Mouse (Mus musculus) thymus, postnatal 4 days (tissue): ENCODE results near the gene Stag2.

Experiments
- DNase-seq: peaks from one replicate; pipeline ENCODE4 v3.0.0; 2021

Stag2 gene

DNA sequence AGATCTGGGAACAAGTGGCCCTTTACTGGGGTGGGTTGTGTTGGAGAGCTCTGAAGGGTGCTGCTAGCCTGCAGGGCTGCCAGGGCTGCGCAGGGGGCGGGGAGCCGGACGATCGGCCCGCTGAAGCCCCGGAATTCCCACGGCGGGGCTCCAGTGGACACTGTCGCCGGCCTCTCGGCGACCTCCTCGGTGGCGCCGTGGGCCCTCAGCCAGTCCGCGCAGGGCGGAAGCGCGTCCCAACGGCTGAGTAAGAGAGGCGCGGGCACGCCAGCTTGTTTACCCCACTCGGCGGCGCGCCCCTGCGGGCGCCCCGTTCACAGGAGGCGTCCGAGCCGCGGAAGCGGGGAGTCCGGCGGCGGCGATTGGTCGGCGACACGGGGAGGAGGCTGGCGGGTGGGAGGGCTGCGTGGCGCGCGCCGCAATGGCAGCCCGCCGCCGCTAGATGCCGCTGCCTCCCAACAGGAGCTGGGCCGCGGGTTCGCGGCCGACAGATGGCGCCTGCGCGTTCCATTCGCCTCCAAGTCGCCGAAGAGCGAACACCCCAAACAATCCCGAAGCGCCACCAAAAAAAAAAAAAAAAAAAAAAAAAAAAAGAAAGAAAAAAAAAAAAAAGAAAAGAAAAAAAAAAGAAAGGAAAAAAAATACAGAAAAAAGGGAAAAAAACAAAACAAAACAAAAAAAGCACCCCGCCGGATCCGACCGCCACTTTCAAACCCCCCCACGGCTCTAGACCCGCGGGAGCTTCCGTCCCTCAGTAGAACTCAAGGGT is at the start of gene Stag2:
Gene Stag2, plus strand, starts transcription at position 530 of the 769 bp plus-strand sequence.
- DNase-seq = peak; percentile 92

DNA sequence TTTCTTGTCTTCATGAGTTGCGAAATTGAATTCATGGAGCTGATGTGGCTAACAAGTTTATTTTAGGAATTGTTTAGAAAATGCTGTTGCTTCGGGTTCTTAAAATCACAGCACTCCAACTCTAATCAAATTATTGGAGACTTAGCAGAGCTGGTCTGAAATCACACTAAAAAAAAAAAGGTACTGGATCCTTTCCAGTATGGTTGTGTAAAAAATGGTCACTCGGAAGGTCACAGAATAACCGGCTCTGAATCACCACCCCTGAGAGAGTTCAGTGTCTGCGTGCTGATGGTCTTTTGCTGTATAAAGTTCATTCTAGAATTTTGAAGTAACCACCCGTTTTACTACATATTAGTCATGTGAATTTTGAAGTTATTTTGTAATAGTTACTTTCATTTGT is 42.0 kb upstream of the Stag2 start:
- no peak for DNase-seq

DNA sequence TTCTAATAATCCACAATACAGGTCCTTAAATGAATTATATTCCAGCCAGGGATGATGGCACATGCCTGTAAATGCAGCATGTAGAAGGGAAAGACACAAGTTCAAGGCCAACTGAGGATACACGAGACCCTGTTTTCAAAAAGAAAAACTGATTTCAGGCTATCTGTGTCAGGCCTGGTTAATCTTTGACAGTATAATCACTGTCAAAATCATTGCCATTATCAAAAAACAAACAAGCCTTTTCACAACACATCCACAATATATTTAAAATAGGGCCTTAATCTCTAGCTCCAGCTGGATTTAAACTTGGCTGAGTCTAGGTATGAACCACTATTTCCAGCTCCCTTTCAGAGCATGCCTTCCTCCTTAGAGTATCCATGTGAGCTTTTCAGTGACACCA is 38.5 kb upstream of the Stag2 start:
- no peak for DNase-seq

DNA sequence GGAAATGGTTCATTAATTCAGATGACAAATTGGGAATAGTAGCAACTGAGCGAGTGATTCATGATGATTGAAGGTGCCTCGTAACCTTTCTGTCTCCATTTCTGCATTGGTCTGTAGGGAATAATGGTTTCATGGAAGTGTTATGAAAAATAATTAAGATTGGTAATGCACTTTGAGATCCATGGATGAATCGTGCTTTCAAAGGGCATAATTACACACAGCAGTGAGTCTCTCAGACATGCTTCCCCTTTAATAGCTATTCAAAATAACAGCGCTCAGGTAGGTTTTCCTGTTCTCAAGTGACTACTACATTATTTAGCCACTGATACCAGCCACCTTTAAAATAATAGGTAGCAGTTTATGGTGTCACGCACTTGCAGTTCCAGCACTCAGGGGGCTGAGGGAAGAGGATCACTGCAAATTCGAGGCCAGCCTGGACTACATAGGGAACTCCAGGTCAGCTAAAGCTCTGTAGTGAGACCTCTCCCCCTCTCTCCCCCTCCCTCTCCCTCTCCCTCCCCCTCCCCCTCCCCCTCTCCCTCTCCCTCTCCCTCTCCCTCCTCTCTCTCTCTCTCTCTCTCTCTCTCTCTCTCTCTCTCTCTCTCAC is 29.6 kb upstream of the Stag2 start:
- no peak for DNase-seq

DNA sequence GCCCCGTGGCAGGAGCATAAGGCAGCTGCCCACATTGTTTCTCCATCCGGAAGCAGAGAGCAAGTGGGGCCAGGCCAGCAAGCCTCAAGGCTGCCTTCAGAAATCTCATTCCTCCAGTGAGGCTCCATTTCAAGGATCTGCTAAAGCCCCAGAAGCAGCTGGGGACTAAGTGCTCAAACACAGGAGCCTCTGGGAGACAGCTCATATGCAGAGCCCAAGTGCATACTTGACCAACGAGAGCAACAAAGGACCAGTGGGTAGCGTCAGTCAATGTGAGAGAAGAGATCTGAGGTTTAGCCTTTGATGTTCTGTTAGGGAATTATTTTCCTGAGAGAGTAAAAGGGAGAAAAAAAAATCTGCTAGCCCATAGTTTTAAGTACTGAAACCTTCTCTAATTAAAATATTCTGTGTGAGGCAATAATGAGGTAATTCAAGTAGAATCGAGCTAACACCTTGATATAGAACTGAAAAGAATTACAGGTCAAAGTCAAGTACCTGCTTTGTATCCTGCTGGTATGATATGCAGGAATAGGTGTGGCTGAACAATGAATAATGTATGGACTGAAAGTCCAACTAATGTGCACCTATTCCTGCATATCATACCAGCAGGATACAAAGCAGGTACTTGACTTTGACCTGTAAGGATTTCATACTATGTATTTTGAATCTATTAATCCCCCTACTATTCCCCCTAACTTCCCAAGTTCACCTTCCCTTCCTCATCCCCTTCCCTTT is 24.0 kb upstream of the Stag2 start:
- no peak for DNase-seq

DNA sequence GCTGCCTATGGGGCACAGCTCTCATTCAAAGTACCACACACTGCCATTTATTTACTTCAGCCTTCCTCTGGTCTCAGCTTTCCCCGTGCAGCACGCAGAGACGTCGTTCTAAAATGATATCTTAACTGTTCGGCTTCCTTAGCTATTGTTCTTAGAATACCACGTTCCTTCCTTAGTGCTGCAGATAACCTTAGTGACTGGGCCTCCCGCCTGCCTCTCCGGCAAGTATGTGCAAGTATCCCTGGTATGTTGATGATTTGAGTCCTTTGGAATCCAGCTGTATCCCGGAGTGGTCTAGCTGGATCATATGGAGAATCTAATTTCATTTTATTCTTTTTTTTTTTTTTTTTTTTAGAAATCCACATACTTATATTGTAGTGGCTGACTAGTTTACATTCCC is 9.2 kb upstream of the Stag2 start:
- no peak for DNase-seq

DNA sequence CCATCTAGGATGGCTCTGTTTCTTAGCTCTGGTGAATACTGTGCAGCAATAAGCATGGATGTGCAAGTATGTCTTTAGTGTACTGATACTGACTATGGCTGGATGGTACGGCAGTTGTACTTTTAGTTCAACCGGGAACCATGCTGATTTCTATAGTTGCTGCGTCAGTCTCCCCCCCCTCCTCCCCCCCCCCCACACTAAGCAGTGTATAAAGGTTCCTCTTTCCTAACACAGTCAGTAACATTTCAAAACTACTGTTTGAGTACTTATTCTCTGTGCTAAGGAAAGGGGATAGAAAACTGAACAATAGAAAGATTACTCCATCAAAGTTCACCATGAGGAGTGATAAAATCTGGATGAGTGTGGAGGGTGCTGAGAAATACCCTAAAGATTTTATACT is 6.5 kb upstream of the Stag2 start:
- no peak for DNase-seq

DNA sequence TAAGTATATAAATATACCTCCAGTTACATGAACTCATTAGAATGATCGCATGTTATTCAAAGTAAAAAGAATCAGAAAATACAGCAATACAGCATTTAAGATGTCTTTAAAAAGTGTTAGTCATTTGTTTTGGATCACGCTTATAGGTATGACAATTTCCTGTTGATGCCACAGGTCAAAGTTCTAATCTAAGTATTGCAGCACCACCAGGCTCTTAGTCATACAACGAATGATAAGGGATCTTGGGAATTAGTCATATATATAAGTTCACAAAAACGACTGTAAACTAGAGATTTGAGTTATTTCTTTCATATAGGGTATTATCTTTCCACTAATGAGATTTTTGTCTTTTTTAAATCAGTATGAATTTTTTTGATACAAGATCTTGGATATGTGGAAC is 5.1 kb upstream of the Stag2 start:
- DNase-seq = no peak

DNA sequence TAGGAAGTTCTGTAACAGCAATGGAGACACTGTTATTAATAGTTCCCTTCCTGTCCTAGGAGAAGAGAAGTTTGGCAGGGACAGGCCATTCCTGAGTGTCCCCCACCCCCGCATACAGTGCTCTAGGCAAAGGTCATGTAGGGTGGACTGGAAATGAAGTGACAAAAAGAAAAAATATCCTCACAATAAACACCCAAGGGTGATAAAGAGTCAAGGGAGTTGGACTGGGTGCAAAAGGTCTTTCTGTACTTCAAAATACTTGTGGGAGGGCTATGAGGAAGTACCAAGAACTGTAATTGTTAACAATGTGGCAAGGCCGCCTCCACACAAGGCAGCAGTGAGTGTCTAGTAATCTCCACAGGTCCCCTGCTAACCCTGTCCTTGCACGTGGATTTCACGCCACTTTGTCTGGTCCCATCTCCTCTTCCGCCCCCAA is 1.1 kb upstream of the Stag2 start:
- DNase-seq = peak; percentile 37

DNA sequence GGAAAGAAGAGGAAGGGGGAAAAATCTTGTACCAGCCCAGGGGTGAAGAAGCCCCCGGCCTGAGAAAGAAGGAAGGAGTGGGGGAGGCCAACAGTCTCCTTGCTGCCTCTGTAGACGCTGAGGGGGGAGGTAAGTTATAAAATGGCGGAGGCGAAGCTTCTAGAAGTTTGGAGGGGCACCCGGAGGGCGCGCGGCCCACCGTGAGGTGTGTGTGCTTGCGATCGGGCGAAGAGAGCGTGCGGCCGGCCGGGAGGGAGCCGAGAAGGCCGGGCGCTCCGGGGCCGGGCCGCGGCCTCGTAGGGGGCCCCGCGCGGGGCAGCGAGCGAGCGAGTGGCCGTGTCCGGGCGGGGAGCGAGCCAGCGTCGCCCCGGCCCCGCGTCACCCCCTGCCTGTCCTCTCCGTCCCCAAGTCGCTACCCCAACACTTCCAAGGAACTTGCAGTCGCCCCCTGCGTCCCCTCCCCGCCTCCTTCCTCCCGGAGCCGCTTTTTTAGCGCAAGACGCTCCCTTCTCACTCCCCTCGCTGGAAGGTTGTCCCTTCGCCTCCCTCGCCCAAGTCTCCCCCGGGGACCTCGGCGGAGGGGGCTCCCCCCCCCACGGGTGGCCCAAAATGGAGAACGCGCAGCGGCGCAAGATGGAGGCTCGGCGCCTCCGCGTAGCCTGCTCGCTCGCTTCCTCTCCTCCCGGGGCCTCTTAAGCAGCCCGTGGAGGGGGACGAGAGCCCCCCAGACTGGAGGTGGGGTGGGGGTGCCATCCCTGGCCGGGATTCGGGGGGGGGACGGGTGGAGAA is 634 bp downstream of the Stag2 start:
- DNase-seq = peak; percentile 78

DNA sequence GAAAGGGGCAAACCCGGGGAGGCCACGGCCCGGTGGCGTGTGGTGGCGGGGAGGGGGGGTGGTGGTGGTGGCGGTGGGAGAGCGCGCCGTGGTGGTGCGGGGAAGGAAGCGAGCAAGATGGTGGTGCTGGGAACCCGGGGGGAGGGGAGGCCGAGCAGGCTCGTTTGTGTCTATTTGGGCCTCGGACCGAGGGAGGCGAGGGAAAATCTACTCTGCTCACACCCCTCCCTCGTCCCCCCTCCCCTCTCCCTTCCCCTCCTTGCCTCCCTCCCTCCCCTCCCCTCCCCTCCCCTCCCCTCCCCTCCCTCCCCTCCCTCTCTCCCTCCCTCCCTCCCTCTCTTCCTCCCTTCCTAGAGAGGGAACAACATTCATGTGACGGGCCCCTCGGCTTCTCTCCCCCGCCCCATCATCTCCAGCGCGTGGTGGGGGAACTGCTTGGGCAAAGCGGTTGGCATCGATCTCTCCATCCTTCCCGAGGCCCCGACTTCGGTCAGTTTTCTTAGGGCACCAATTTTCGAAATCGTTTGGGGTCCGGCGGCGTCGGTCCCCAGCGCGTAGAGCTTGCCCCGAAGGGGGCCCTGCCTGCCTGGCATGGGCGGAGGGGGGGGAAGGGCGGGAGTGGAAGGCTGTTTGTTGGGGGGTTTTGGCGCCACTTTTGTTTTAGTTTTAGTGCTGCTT is 1.4 kb downstream of the Stag2 start:
- peak; percentile 79 for DNase-seq

DNA sequence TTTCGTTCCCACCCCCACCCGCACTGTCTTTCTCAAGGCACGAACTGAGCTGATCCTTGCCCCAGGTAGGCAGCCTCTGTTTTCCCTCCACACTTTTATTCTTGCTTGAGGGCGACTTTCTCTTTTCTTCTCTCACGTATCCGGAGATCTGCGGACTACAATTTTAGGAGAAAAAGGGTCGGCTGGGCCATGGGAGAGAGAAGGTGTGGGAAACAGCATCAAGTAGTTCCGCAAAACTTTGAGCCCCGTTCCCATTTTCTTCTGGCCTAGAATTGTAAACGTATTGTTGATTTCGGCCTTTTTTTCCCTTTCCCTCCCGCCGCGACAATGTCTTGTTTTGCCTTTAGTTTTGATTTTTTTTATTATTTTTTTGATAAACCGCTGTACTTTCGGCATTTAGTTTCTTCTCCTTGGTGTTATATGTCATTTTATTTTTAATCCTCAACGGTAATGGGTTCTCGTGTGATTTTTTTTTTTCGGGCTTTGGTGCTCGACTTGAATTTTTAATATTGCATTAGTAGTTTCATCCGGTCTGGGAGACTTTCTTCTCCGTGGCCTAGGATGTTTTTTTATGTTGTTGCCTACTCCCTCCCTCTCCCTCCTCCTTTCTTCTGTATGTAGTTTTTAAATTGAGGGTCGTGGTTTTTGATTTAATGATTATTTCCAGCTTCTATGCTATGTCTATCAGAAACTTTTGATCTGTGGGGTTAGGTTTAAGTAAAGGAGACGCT is 2.1 kb downstream of the Stag2 start:
- DNase-seq = no peak

DNA sequence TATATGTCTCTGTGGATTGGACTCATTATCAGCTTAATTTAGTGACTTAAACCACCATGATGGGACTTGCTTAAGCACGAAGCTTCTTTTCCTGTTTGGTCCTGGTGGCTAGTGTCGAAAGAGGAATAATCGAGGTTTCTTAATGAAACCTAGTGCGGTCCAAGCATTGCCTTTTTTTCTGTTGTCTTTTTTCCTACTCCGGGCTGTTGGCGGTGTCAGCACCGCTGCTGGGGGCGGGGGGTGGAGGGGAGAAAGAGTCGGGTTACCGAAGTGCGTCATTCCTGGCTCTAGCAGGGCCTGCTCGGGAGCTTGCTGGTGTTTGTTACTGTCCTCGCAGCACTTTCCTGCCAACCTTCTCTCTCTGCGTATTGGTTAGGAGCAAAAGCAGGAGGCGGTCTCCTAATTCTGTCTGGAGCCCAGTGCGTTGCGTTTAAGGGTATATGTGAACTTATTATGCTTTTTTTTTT is 2.8 kb downstream of the Stag2 start:
- peak; percentile 67 for DNase-seq

DNA sequence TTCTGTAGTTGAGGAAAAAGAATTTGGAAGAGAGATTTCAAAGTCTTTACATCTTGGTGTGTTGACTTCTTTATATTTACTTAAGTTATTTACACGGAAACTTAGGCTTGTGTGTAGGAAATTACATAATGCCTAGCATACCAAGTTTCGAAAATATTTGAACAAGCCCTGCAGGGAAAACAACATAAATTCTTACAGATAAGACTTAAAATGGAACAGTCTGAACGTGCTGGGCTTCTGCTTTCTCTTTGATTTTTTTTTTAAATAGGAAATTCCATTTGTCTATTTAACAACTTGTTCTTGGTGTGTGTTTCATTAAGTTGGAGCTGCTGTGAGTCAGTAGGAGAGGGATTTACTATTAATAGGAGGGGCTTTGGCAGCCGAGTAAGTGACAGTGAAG is 3.9 kb downstream of the Stag2 start:
- no peak for DNase-seq

DNA sequence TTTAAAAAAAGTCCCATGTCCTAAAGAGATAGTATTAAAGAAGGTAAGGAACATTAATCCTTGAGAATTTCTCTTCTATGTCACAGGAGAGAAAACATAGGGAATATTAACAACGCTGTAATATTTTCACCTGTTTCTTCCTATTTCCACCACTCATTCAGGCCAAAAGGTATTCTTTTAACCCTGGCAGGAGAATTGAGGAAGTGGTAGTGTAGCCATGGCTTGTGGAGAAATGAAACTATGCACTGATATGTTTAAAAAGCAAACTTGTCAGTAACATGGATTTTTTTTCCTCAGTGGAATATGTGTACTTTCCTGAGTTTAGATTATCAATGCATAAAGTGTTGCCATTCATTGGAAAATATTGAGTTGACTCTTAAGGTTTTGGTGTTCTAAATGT is 16.3 kb downstream of the Stag2 start:
- no peak for DNase-seq

DNA sequence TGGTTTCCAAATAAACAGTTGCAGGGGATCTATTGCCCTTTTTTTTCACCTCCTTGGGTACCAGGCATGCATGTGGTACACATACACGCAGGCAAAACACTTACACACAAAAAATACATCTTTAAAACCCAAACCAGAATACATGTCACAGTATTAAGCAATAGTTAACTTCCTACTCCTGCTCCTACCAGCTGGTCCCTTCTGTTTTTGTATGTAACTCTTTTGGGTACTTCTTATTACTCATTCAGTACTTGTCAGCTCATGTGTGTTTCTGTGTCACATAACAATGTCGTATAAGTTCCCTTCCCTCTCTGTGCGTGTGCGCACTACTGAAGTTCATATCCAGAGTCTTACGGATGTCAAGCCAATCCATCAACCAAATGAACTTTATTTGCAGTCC is 21.7 kb downstream of the Stag2 start:
- no peak for DNase-seq

DNA sequence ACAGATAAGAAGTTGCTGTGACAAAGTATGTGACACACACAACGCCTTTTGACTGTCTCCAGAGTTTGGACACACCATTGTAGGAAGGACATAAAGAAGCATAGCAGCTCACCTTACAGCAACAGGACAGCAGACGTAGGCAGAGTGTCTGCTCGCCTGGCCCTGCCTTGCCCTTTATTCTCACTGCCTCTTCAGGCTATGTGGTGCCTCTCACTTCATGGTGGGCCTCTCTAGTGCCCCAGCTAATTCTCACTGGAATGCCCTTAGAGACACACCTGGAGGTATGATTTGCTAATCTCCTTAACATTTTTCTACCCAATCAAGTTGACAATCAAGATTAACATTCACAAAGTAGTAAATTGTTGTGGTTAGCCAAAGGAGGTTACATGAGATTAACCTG is 38.5 kb downstream of the Stag2 start:
- DNase-seq = no peak

DNA sequence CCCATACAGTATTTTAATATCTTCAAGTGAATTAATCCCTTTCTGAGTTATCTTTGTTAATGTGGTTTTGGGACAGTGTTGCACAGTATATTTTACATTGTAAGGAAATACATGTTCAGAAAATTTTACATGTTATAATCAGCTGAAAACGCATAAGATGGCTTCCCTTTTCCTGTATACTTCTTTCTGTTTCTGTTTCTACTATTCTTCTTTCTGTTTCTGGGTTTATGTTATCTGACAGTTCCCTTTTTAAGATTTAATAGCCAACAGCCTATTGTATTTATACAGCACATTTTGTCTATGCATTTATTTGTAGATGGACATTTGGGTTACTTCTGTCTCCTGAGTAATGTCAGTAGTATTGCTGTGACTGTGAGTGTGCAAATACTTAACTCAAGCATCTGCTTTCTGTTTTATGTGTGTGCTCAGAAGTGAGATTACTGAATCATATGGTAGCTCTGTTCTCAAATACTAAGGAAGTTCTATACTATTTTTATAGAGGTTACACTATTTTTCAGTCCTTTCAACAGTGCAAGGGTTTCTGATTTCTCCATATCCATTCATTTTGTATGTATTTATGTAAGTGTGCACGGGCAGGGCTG is 39.8 kb downstream of the Stag2 start:
- no peak for DNase-seq

DNA sequence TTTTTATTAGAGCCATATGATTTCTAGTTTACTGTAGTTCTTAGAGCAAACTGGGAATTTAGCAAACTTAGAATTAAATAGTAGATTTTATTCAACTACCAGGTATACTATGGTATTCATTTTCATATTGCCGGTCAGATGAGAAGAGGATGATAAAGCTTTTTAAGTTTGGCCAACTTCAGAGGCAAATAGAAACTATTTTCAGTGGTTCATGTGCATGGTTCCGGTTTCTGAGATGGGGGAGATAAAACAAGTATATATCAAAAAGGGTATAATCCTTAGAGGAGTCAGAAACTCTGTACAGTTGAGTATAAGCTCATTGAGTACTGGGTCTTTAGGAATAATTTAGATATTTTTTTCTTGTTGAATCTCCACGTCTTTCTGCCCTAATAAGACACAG is 45.5 kb downstream of the Stag2 start:
- DNase-seq = no peak

DNA sequence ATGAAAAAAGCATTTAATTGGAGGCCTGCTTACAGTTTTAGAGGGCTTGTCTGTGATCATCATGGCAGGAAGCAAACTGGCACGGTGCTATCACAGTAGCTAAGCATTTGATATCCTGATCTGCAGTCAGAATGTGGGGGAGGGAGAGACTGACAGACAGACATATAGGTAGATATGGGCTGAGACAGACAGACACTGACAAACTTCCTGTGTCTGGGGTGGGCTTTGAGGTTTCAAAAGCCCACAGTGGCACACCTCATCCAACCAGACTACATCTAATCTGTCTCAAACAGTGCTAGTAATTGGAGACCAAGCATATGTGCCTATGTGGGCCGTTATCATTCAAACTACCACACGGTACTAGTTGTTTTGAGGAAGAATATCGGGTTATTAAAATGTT is 53.4 kb downstream of the Stag2 start:
- DNase-seq = no peak

DNA sequence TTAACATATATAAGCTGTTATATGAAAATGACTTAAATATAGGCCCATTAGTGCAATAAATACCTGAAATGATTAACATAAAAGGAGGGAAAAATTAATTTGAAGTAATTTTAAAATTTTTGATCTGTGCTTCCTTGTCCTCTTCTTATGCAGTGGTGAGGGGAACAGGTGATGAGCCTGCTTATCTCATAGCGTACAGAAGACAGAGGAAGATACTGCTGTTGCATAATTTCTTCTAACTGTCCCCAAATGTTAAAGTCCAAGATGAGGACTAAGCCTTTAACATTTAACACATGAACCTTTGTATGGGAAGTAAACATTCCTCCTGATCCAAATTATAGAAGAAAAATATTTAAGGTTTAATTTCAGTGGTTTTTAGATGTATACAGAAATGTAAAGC is 66.6 kb downstream of the Stag2 start:
- DNase-seq = no peak
